Mouse (Mus musculus) CD4-positive helper T cell, adult 2 months (primary cell): ENCODE data around the gene Retn.

ENCODE experiments used
- DNase-seq: peaks from one replicate; pipeline ENCODE4 v3.0.0-alpha.2; 2012; ENCODE audit warnings: low read depth, missing footprints, low spot score

Gene Retn

DNA sequence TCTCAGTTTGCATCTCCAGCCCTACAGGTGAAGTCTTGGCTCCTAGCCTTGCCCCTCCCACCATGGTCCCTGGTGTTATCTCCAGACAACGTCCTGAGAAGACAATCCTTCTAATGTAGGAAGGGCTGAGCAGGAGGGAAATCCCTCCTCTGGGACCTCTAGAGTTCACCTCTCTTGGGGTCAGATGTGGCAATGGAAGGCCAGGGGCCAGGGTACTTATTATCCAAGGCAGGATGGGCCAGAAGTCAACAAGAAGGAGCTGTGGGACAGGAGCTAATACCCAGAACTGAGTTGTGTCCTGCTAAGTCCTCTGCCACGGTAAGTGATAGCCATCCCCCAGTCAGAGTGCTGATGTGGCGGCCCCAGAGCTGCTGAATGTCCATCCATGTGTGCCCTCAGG, at the start of gene Retn:
Gene Retn (plus strand): TSS at position 245 of the 400 bp plus-strand sequence.
- no peak for DNase-seq

- no peak for DNase-seq
These were observed 49.0 kb upstream of the Retn start for GRCm38 (mm10) chr8:3606593-3606992.

GRCm38 (mm10) chr8:3607822-3608221, 47.7 kb upstream of the Retn start:
- no peak for DNase-seq

DNA sequence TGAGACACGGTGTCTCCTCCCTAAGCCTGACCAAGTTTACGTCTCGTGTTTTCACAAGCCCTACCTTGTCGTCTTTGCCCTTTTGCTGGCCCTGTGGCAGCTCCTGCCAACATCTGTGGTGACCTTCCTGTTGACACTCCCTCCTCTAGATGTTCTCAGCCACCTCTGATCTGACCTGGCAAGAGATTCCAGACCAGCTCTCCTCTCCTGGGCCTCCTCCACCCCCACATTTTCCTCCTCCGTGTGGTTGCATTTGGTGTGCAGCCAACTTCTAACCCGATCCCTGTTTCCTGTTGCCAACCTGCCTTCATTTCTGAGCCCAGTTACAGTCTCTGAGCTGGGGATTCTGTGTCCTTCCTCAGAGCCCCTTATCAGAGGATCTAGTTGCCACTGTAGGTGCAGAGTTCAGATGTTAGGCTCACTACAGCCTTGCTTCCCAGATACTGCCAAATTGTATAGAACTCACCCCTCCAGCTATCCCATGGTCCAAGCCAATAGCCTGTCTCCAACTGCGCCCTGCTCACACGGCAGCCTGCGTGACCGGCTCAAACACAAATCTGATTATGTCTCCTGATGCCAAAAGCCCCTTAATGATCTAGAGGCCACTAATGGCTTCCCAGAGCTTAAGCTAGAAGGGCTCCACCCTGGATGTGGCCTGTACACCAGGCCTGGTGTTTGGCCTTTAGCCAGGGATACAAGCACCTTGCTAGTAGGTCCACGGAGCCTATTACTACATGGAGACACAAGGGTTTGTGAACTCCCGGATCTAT, 46.3 kb upstream of the Retn start:
- no peak for DNase-seq

DNA sequence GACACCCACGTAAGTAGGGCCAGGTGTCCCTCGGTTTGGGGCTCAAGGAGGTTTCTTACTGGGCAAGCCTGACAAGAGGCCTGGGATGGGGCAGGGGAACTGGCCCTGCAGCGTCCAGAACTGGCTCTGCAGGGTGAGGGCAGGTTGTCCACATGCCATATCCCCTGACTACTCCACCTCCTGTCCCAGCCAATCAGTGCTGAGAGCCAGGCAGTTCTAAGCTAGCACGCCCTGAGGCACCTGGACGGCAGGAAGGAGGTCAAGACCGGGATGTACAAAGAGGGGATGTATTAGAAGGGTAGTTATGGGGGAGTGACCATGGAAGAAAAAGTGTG, 45.8 kb upstream of the Retn start:
- no peak for DNase-seq

DNA sequence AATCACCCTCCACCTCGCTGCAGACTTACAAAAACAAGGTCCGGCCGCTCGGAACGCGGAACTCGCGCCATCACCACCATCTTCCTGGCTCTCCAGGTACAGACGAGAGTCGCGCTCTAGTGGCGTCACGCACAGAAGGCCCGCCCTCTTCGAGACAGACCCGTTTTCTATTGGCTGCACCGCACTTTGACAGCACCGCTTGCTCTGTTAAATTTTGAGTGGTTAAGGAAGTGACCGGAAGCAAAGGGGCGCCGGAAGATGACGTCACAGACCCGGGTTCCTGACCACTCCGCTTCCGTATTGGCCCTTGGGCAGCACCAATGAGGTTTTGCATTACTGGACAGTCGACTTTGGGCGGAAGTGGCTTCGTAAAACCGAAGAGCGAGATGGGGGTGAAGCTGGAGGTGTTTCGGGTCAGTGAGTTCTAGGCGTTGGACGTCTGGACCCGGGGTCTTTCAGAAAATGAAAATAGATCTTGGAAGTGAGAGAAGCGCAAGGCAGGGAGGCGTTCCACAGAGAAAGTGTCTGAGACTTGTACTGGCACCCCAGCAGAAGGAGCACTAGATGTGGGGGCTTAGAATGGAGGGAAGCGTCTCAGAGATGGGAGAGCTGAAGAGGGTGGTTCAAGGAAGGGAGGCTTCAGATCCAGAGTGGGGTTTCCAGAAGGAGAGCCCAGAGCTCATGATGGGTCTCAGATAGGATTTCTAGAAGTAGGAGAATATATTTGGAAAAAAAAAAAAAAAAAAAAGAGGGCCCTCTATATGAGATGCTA, 34.2 kb upstream of the Retn start, which contains the start of the genes Xab2 and Pet100:
Gene Xab2 (minus strand): TSS at position 118 of the 772 bp plus-strand sequence.
Gene Pet100 (plus strand): TSS at position 350 of the 772 bp plus-strand sequence.
- DNase-seq = peak; percentile 99

GRCm38 (mm10) chr8:3622119-3622518, 33.5 kb upstream of the Retn start:
- no peak for DNase-seq

- no peak for DNase-seq
These were observed 30.1 kb upstream of the Retn start, which contains the start of gene Pcp2 for GRCm38 (mm10) chr8:3625445-3625844. TSS of gene Pcp2 (minus strand) at chr8:3625545.

- no peak for DNase-seq
These were observed 28.6 kb upstream of the Retn start for GRCm38 (mm10) chr8:3626971-3627370.

DNA sequence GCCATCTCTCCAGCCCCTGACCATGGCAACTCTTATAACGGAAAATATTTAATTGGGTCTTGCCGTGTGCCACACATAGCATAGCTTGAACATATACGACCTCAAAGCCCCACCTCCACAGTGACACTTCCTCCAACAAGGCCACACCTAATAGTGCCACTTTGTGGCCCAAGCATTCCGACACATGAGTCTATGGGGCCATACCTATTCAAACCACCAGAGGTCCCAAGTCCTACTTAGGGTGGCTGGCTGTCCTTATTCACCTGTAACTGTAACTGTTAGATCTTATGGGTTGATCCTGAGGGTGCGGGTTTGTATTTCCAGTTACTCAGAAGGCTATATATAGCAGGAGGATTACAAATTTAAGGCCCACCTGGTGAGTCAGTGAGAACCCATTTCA, 27.6 kb upstream of the Retn start:
- peak; percentile 66 for DNase-seq

- peak; percentile 91 for DNase-seq
These were observed 24.7 kb upstream of the Retn start, which contains the start of gene Stxbp2 for GRCm38 (mm10) chr8:3630647-3631477. TSS of gene Stxbp2 (plus strand) at chr8:3630955.

- peak; percentile 27 for DNase-seq
These were observed 24.1 kb upstream of the Retn start for GRCm38 (mm10) chr8:3631478-3631875.

DNA sequence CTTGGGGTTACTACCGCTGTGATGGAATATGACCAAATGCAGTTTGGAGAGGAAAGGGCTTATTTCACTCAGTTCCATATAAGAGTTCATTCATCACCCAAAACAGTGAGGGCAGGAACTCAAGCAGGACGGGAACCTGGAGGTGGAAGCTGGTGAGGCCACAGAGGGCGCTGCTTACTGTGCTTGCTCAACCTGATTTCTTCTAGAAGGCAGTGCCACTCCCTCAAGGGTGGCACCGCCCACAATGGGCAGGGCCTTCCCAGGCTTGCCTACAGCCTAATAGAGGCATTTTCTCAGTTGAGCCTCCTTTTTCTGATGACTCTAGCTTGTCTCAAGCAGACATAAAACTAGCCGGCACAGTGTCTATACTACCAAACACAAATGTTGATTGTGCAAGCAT, 9.8 kb upstream of the Retn start:
- DNase-seq = peak; percentile 65

DNA sequence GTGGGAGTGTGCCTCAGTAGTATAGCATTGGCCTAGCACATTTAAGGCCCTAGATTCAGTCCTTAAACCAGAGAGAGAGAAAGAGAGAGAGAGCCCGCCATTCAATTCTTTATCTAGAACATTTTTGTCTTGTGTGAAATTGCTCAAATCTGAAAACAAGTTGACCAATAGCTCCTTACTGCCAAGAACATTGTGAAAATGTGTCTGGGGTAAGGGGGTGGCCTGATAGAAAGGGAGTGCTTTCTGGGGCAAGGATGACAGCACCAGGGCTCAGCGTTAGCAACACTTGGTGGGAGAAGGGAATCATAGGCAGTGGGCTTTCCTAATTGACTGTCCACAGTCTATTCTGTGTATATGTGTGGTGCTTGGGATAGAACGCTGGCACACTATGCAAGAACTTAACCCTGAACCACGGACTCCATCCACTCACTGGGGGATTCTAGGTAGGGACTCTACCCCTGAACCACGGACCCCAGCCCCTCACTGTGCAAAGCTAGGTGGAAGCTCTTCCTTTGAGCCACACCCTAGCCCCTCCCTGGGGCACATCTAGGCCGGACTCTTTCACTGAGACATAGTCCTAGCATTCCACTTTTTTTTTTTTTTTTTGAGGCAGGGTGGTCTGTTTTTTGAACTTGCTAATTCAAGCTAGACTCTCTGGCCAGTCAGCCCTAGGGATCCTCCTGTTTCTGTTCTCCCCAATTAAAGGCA, 8.6 kb upstream of the Retn start:
- no peak for DNase-seq

GRCm38 (mm10) chr8:3647561-3647960, 8.0 kb upstream of the Retn start:
- DNase-seq = no peak

- no peak for DNase-seq
These were observed 7.3 kb upstream of the Retn start for GRCm38 (mm10) chr8:3648268-3648667.

DNA sequence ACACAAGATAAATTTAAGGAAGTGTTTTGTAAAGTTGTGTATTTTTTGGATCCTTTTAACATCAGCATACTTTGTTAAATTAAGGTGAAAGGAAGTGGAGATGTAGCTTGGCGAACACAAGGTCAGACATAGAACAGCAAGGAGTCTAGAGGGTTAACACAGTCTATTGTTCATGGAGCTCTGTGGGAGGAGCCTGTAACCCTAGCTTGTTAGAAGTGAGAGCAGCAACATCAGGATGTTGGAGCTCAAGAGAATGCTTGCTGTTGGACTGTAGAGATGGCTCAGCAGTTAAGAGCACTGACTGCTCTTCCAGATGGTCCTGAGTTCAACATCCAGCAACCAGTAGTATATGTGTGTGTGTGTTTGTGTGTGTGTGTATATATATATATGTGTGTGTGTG, 6.6 kb upstream of the Retn start:
- DNase-seq = no peak

GRCm38 (mm10) chr8:3652845-3653244, 2.7 kb upstream of the Retn start:
- no peak for DNase-seq

DNA sequence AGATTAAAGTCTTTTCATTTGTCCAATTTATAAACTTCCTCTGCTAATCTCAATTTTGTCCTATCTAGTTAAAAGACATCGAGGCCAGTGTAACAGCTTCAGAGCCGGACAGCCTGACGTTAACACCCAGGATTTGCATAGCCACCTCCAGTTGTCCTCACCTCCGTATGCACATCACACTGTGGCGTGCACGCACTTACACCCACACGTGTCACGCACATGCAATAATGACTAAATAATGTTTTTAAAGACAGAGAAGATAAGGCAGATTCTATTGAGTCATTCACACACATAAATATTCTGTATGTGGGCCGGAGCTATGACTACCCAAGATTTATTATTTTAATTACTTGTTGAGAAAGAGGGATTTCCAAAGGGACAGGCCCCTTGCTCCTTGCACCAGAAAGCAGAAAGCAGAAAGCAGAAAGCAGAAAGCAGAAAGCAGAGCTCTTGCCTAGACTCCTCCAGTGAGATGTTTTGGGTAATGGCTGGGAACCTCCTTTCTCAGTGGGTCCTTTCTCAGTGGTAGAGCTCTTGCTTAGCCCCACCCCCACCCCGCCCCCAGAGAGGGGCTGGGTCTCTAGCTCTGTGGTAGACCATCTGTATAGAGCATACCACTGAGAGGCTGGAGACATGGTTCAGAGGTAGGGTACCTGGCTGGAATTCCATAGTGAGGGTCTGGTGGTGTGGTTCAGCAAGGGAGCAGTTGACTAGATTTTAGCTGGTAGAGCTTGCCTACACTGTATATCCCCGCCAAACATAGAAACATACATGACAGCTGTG, 653 bp upstream of the Retn start:
- no peak for DNase-seq

DNA sequence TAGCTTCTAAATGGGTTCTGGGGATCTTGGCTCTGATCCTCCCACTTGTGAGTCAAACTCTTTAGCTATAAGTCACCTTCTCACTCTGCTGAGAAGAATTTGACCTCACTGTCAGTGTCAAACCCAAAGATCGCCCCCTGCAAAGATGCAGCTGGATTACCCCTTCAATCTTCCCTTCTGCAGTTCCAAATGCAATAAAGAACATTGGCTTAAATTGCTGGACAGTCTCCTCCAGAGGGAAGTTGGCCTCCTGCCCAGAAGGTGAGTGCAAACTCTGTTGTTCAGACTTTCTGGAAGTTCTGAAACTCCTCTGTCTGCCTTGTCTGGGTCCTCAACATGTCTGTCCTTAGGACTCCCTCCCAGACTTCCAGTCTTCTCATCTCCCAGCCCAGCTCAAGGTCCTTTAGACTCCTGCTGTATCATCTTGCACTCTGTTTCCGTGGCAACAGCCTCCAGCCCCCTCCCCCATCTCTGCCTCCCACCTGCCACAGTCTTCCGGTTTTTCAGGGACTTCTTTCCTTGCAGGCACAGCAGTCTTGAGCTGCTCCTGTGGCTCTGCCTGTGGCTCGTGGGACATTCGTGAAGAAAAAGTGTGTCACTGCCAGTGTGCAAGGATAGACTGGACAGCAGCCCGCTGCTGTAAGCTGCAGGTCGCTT, 1.3 kb downstream of the Retn start:
- DNase-seq = no peak
